Mouse (Mus musculus): Measurements from ENCODE around the gene Stat6. TPM values are rescaled to one million over a fixed set of nuclear protein-coding genes. Genes with fewer than 3 reads are reported as not detected.
"Not testable (repeated sequence)": the region's sequence is repeated elsewhere in the genome, so short reads cannot be mapped to it uniquely, and the experiment has no call there.

Gene Stat6
- total RNA-seq, 2 experiments from 2014 or later = 93.2 to 99.8 TPM

- peak; percentile 88 to 91 for DNase-seq
These were observed 910 bp downstream of the Stat6 start for GRCm38 (mm10) chr10:127643553-127644238.

DNA sequence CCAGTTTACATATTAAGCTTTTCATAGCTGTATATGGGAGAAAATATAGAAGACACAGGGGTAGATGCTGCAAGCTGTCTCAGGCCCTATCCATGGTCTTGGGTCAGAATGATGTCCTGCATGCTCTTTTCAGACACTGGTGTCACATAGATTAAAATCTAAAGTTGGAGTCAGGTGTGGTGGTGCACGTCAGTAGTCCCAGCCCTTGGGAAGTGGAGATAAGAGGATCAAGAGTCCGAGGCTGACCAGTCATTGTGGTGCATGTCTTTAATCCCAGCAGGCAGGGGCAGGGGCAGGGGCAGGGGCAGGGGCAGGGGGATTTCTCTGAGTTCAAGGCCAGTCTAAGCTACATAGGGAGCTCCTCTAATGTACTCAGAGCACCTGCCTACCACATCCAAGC is 3.0 kb downstream of the Stat6 start:
- DNase-seq = no peak

DNA sequence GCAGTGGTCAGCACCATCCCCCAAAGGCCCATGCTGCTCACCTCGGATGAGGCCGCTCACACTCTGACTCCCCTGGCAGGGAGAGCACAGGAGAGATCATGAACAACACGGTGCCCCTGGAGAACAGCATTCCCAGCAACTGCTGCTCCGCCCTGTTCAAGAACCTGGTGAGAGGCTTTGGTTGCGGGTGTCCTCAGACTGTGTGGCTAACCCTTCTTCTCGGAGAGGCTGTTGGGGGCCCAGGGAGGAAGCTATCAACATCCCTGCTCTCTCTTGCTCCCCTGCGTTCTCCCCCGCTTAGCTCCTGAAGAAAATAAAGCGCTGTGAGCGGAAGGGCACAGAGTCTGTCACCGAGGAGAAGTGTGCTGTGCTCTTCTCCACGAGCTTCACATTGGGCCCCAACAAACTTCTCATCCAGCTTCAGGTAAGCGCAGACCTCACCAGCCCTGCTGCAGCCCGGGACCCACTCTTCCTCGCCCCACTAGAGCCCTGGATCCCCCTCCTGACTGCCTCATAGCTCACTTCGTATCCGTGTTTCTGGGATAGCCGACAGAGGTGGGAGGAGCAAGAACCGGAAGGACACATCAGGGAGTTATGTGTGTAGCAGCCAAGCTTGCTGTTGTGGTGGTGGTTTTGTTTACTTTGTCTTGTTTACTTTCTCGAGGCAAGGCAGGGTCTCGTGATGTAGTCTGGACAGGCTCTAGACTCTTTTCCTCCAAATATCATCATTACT is 10.3 kb downstream of the Stat6 start:
- DNase-seq = no peak

GRCm38 (mm10) chr10:127654970-127655579 is 12.3 kb downstream of the Stat6 start:
- DNase-seq = no peak

DNA sequence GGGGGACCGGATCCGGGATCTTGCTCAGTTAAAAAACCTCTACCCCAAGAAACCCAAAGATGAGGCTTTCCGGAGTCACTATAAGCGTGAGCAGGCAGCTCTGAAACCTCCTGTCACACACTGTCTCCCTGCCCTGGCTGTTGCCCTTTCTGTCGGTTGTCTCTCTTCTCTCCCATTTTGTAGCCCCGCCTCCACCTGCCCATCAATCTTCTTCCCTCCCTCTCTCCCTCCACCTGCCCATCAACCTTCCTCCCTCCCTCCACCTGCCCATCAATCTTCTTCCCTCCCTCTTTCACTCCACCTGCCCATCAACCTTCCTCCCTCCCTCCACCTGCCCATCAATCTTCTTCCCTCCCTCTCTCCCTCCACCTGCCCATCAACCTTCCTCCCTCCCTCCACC is 14.8 kb downstream of the Stat6 start:
- not testable (repeated sequence) for DNase-seq

- DNase-seq = no peak
These were observed 15.3 kb downstream of the Stat6 start for GRCm38 (mm10) chr10:127658076-127658475.

DNA sequence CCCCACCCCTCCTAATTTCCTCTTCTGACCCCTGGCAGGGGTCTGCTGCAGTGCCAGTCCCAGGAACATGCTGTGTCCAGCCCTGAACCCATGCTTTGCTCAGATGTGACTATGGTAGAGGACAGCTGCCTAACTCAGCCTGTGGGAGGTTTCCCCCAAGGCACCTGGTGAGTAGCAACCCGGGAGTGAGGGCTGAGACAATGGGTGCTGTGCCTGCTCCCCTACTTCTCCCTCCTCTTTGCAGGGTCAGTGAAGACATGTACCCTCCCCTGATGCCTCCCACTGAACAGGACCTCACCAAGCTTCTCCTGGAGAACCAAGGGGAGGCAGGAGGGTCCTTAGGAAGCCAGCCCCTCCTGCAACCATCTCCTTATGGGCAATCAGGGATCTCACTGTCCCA is 16.8 kb downstream of the Stat6 start:
- no peak for DNase-seq

DNA sequence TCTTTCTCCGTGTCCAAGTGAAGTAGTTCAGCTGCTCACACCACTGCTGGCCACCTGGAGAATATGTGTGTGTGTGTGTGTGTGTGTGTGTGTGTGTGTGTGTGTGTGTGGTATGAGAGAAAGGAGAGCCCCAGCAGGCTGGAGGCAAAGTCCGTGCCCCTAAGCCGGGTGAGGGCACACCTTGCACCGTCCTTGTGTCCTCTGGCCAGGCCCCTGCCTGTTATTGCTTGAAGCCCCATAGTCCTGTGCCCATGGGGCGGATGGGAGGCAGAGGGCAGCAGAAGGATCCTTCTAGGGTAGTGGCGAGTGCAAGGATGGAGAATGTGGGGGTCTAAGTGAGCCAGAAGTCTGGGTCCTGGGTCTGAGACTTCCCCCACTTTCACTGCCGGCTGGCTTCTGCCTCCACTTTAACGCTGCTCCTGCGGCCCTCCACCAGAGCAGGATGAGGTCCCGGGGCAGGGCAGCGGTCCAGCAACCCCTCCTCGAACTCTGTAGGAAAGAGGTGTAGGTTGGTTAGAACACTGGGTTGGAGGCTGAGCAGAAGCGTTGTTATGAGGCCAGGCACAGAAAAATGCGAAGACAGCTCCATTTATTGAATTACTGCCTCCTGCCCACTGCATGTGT is 18.6 kb downstream of the Stat6 start:
- DNase-seq = peak in 1 of 2 experiments; percentile 55

GRCm38 (mm10) chr10:127661915-127662663 is 19.3 kb downstream of the Stat6 start:
- peak; percentile 82 to 87 for DNase-seq

DNA sequence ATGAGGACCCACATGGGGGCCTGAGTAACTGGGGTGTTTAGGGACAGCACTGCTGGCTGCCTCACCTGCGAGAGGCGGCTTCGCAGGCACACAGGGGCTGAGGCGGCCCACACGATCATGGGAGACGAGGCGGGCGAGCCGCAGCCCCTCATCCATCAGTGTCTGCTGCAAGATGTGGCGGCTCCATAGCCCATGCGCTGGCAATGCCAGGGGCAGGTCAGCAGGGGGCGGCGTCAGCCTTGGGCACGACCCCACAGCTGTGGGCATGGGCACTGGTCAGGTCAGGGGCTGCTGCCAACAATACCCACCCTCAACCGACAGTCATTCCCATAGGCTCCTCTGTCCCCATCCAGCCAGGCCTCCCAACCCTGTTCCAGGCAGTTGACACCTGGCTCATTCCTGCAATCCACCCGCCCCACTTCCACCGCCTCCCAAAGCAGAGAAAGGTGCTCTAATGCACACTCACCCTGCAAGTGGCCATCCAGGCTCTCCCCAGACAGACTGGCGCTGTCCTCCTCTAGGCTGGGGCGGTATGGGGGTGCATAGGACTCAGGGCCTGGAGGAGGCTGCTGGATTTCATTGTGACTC is 20.0 kb downstream of the Stat6 start:
- DNase-seq = peak; percentile 55 to 64

DNA sequence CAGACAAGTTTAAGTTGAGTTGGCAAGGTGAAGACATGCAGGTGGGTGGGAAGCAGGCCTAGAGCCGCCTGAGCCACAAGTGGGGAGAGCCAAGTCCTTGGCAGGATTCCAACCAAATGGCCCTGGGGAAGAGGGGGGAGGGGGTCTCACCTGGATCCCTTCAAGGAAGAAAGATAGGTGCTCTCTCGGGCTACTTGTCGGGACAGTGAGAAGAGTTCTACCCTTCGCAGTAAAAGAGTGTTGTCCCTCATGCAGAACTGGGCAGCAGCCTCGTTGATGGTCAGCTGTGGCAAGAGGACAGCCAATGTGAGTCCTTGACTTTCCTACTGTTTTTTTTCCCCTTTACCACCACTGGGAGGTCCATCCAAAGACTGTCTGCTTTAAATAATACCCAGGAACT is 20.8 kb downstream of the Stat6 start:
- no peak for DNase-seq

DNA sequence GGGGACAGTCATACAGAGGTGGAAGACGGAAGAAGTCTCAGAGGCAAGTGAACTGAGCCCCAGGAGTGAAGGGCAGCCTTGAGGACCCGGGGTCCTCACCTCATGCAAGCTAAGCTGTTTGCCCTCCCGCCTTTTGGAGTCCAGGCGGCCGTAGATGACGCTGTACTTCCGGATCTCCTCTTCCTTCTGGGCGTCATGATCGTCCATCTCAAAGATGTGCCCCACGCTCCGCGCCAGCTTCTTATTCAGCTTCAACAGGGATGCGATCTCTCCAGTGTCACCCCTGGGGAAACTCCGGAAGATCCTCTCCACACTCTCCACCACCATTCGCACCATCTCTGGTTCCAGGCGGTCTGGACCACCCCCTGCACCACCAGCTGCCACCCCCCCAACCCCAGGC is 21.4 kb downstream of the Stat6 start:
- no peak for DNase-seq

DNA sequence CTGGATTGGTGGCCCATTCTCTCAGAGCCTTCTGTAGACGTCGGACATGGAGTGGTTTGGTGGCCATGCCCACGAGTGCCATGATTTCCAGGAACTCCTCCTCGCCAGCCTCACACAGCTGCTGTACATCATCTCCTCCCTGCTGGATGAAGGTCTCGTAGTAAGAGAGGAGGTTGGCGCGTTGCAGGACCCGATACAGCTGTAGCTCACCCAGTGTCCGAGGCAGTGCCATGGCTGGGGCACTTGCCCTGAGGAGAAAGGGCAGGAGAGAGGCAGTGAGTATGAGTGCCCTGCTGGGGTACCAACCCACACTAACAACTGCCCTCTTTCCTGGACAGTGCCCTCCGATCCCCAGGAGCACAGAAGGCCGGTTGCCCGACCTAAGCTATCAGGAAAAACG is 22.1 kb downstream of the Stat6 start:
- DNase-seq = no peak

- no peak for DNase-seq
These were observed 22.8 kb downstream of the Stat6 start for GRCm38 (mm10) chr10:127665366-127666181.

DNA sequence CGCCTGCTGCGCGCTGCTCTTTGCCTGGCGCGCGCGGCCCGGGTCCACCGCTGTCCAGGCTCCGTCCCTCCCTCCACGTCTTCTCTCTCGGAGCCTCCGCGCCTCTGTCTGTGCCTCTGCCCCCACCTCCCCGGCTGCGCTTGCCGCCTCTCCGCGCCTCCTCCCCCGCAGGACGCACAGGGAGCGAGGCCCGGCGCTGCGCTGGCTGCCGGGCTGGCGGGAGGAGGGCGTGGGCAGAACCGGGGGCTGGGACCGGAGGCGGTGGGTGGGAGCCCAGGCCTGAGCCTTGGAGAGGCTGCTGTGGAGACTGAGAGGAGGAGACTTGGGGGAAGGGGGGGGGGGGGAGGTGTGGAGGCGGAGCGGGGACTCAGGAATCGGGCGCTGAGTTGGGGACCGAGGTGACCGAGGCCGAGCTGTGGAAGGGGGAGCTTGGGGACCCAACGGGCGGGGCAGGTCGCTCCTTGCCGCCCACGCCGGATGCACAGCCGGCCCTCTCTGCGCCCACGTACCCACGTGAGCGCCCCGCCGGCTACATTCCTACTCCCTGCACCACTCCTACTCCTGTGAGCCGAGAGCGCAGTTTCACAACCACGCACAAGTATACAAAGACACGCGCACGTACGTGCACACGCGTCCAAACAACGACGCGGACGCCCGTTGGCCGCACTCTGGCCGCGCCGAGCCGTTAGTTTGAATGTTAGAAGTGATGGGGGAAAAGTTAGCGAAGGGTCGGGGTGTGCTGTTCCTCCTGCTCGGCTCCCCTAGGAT is 23.9 kb downstream of the Stat6 start, which contains the start of gene Nemp1:
TSS of gene Nemp1 (plus strand) at position 401 of the 768 bp plus-strand sequence.
- DNase-seq = peak; percentile 94

DNA sequence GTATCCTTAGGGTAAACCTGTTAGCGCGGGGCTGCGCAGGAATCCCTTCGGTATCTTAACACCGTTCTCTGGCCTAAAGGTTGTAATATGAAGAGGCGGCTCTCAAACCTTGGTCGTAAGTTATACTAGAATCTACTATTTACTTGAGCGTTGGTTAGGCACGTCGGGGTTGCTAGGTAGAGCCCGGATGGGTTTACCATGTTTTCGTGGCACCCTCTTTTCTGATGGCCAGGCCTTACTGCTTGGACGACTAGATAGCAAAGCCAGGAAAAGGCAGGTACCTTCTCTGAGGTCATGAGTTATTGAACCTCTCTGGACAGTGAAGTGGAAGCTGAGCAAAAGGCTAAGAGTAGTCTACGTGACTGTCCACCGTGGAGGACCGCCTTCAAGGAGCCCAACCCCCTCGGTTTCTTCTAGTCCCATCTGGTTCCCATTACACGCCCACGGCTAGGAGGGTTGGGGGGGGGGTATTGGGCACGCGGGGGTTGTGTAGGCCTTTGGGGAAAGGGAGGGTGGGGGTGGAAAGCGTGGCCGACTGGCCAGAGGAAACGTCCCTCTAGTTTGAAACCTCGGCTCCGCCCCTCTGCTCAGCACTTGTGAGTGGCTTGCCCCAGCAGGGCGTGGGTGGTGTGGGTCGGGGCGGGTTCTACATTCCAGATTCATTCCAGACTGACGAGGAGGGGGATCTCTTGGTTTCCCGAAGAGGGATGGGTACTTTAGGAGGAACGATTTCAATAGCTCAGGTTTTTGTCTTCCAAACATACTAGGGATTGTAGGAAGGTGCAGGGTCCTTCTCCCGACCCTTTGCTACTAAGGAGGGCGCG is 24.7 kb downstream of the Stat6 start:
- peak; percentile 91 to 94 for DNase-seq

DNA sequence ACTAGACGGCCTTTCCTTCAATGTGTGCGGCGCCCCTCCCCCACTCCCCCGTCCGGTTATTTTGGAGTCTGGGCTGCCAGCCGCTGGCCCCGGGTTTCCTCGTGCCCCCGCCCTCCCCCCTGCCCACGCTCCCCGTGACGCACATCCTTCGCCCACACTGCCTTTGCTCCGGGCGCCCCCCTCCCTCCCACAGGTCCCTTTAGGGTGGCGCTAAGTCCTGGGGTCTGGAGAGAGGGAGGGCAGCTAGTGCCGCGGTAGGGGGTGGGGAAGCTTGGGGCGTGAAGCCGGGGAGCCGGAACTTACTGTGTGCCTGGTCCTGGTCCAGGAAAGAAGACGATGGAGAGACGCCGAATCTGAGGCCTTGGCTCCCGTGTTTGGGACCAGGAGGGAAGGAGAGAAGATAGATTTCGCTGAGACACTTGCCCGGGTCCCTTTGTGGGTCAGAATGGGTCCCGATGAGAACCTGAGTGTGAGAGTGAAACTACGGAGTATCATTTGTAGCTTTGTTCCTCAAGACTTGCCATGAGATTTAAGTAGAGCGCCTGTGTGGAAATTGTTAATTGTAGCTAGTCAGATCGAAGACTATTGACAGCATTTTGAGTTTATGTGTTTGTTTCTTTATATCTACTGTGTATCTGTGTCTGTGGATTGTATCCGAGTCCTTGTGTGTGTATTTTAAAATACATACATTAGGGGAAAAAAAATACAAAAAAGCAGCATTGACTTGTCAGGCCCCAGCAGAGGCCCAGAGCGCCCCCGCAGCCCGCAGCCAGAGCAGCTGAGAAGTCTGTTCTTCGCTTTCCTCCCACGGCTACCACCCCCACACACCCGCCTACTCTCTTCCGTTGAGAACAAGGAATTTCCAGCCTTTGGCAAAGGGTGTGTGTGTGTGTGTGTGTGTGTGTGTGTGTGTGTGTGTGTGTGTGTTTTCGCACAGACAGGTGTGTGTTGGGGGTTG is 25.6 kb downstream of the Stat6 start, which contains the start of gene Nab2:
TSS of gene Nab2 (minus strand) at position 476 of the 958 bp plus-strand sequence.
- DNase-seq = peak; percentile 80 to 90

DNA sequence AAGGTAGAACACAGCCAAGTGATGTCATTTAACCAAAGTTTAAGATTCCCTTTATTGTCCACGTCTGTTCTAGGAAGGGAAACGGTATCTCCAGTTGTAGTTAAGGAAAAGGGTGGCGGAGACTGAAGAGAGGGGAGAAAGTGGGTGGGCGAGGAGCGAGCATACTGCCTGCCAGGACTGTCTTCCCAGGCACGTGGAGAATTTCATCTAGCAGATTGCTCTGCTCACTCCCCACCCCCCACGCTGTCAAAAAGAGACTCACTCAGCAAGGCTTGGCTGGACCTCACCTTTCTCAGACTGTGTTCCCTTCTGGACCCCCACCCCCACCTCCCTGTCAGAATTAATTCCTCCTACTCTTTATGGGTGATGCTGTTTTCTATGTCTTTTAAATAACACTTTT is 26.4 kb downstream of the Stat6 start:
- no peak for DNase-seq

All from adrenal gland, postnatal 36 days (tissue).